Mouse (Mus musculus): ENCODE data around the gene Npsr1. TPM values are rescaled to one million over a fixed set of nuclear protein-coding genes. Genes with fewer than 3 reads are reported as not detected.

Gene Npsr1
- polyA plus RNA-seq, 1 experiment from 2014 or later, result not detected

DNA sequence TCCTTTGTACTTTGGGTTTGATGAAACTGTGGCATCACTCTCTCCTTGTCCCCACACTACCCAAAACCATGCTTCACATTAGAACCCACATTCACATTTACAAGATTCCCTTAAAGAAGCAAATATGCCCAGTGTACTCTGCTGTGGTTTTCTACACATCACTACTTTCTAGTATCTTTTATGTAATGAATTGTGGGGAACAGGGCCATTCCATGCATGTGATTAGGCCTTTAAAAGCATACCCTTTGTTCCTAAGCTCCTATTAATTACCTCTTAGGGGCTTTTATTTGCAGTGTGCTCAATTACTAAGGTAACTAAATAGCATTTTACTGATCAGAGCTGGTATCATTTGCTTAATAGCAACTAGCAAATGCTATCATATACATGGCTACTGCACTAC, 149.8 kb downstream of the Npsr1 start:
- no peak overlapping the region for H3K4me2 ChIP-seq
- H3K27ac ChIP-seq (replicated peaks), result no peak overlapping the region
- no peaks in the 10 kb centered on the region for H3K4me1 ChIP-seq
- H3K9me3 ChIP-seq, result no peaks in the 10 kb centered on the region
- H3K4me3 ChIP-seq, result no peak overlapping the region
- H3K9ac ChIP-seq, result no peak overlapping the region
- H3K27me3 ChIP-seq (replicated peaks), result no peaks in the 10 kb centered on the region
- H3K36me3 ChIP-seq, result no peaks in the 10 kb centered on the region
- no peak for ATAC-seq (ENCODE audit: extremely low read depth, insufficient number of reproducible peaks, low FRiP score, low TSS enrichment)

- ATAC-seq (ENCODE audit: extremely low read depth, insufficient number of reproducible peaks, low FRiP score, low TSS enrichment), result no peak
- peaks cover 6% of the 10 kb centered on the region; the same call in 1 of the 2 replicates for H3K4me1 ChIP-seq
- 20% methylated on average over 8 of the region's 8 CpGs for WGBS
- H3K9ac ChIP-seq, result no peak overlapping the region
- H3K9me3 ChIP-seq, result no peaks in the 10 kb centered on the region
- H3K36me3 ChIP-seq, result no peaks in the 10 kb centered on the region
- H3K27me3 ChIP-seq (replicated peaks), result no peaks in the 10 kb centered on the region
- H3K4me3 ChIP-seq, result peak overlapping the region; percentile 12; the same call in 1 of the 2 replicates
- H3K4me2 ChIP-seq, result peak overlapping the region; percentile 31; the same call in 1 of the 2 replicates
- H3K27ac ChIP-seq (replicated peaks), result no peak overlapping the region
Observed at GRCm38 (mm10) chr9:24254236-24254635, 156.4 kb downstream of the Npsr1 start.

- Histone ChIP-seq H3K36me3 (no peaks in the 10 kb centered on the region), H3K9me3 (no peaks in the 10 kb centered on the region; the same call in 1 of the 2 replicates), H3K27ac (replicated peaks) (no peak overlapping the region), H3K9ac (no peak overlapping the region), H3K27me3 (replicated peaks) (no peaks in the 10 kb centered on the region), H3K4me1 (peaks cover 8% of the 10 kb centered on the region; the same call in 1 of the 2 replicates), H3K4me2 (no peak overlapping the region), H3K4me3 (no peak overlapping the region)
- 75% methylated on average over 2 of the region's 2 CpGs for WGBS
- peak; percentile 68; the same call in 1 of the 2 replicates for ATAC-seq (ENCODE audit: extremely low read depth, insufficient number of reproducible peaks, low FRiP score, low TSS enrichment)
Observed at GRCm38 (mm10) chr9:24280498-24281287, 182.9 kb downstream of the Npsr1 start.

DNA sequence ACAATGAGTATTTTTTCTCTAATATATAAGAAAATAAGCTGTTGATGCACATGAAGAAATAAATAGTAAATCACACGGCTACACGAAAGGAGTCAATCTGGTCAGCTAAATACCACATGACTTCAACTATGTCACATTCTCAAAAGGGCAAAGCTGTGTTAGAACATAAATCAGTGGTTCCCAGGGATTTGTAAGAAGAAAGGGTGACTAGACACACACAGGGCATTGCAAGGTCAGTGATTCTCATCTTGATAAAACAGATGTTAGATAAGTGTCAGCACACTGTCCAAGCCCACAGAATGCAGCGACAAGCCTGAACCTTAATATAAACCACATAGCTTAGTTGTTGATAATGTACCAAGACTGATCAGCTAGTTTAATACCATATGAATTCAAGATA, 184.8 kb downstream of the Npsr1 start:
- Histone ChIP-seq H3K9me3 (no peaks in the 10 kb centered on the region), H3K9ac (no peak overlapping the region), H3K27ac (replicated peaks) (no peak overlapping the region), H3K27me3 (replicated peaks) (no peaks in the 10 kb centered on the region), H3K4me3 (no peak overlapping the region), H3K36me3 (no peaks in the 10 kb centered on the region), H3K4me2 (no peak overlapping the region), H3K4me1 (peaks cover 8% of the 10 kb centered on the region; the same call in 1 of the 2 replicates)
- ATAC-seq (ENCODE audit: extremely low read depth, insufficient number of reproducible peaks, low FRiP score, low TSS enrichment), result no peak
- WGBS, result 61% methylated on average over 3 of the region's 3 CpGs

DNA sequence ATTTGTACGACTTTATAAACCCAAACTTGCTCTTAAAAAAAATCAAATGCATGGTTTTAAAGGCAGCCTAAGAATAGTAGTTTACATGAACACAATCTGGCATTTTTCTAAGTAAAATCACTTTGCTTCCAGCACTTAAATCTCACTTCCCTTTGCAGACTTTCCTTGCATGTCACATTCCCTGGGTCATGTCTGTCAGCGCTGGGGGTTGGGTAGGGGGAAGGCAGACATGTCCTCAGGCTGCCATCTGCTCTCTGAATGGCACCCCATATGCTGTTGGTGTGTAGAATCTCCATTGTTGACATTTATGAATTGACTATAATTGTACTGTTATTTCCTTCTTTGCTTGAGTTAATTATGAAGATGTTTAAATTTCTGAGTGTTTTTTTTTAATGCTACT, 185.3 kb downstream of the Npsr1 start:
- no peaks in the 10 kb centered on the region for H3K36me3 ChIP-seq
- no peaks in the 10 kb centered on the region for H3K9me3 ChIP-seq
- H3K4me3 ChIP-seq, result no peak overlapping the region
- H3K4me2 ChIP-seq, result no peak overlapping the region
- H3K27me3 ChIP-seq (replicated peaks), result no peaks in the 10 kb centered on the region
- no peak for ATAC-seq (ENCODE audit: extremely low read depth, insufficient number of reproducible peaks, low FRiP score, low TSS enrichment)
- H3K27ac ChIP-seq (replicated peaks), result no peak overlapping the region
- no peak overlapping the region for H3K9ac ChIP-seq
- WGBS, result 51% methylated on average over 2 of the region's 2 CpGs
- H3K4me1 ChIP-seq, result peaks cover 8% of the 10 kb centered on the region; the same call in 1 of the 2 replicates

DNA sequence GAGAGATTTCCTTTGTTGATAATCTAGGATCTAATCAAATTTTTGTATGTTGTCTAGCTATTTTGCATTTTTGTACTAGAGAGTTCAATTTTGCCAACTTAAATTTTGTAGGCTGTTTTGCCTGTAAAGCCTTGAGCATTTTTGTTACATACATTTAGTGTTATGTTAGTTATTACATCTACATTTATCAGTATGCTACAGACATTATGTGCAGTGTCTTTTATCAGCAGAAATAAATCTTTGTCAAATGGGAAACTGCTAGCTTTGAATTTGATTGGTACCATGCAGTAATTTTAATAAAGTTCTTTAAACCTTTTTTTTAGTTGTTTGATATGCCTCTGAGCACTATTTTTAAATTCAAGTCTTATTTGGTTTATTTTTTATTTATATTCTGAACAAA, 185.7 kb downstream of the Npsr1 start:
- Histone ChIP-seq H3K9ac (no peak overlapping the region), H3K27me3 (replicated peaks) (no peaks in the 10 kb centered on the region), H3K9me3 (no peaks in the 10 kb centered on the region), H3K36me3 (no peaks in the 10 kb centered on the region), H3K4me2 (no peak overlapping the region), H3K4me1 (peaks cover 8% of the 10 kb centered on the region; the same call in 1 of the 2 replicates), H3K4me3 (no peak overlapping the region), H3K27ac (replicated peaks) (no peak overlapping the region)
- ATAC-seq (ENCODE audit: extremely low read depth, insufficient number of reproducible peaks, low FRiP score, low TSS enrichment), result no peak

DNA sequence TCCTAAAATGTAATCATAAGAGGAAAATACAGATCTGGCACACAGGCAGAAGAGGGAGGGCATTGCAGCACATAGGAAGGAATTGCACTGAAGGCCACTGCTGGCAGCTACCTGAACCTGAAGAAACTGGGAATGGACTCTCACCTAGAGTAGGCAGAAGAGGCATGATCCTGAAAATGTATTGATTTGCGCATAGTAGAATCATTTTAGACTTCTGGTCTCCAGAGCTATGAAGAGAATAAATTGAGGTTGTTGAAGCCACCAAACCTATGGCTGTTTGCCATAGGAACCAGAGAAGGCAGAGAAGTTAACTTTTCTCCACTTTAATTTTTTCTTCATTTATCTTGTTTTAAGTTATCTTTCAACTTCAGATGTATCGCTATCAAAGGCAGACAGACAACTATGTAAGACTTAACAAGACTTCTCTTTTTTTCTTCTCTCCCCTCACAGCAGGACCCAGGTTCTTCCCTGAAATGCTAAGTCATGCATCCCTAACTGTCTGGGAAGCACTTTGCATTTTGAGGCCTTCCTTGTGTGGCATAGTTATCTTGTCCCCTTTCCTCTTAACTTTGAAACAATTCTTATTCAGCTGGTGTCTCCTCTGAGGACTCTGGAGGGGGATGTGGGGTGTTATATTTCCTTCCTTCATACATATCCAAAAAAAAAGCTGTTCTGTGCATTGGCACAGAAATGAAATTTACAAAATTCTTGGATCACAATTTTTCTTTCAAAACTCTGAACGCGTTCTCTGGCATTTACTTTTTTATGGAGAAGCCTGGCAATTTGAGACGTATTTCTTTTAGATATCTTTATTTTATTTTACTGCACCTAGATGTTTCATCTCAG, 186.7 kb downstream of the Npsr1 start:
- Histone ChIP-seq H3K4me2 (no peak overlapping the region), H3K27me3 (replicated peaks) (no peaks in the 10 kb centered on the region), H3K9me3 (no peaks in the 10 kb centered on the region), H3K36me3 (no peaks in the 10 kb centered on the region), H3K9ac (no peak overlapping the region), H3K27ac (replicated peaks) (no peak overlapping the region), H3K4me3 (no peak overlapping the region), H3K4me1 (peaks cover 8% of the 10 kb centered on the region; the same call in 1 of the 2 replicates)
- no peak for ATAC-seq (ENCODE audit: extremely low read depth, insufficient number of reproducible peaks, low FRiP score, low TSS enrichment)
- WGBS, result 77% methylated on average over 5 of the region's 5 CpGs

- Histone ChIP-seq H3K9me3 (no peaks in the 10 kb centered on the region), H3K4me3 (no peak overlapping the region), H3K36me3 (no peaks in the 10 kb centered on the region), H3K4me2 (no peak overlapping the region), H3K27ac (replicated peaks) (no peak overlapping the region), H3K27me3 (replicated peaks) (no peaks in the 10 kb centered on the region), H3K9ac (no peak overlapping the region), H3K4me1 (peaks cover 8% of the 10 kb centered on the region; the same call in 1 of the 2 replicates)
- 82% methylated on average over 5 of the region's 5 CpGs for WGBS
- no peak for ATAC-seq (ENCODE audit: extremely low read depth, insufficient number of reproducible peaks, low FRiP score, low TSS enrichment)
Observed at GRCm38 (mm10) chr9:24285419-24285818, 187.6 kb downstream of the Npsr1 start.

DNA sequence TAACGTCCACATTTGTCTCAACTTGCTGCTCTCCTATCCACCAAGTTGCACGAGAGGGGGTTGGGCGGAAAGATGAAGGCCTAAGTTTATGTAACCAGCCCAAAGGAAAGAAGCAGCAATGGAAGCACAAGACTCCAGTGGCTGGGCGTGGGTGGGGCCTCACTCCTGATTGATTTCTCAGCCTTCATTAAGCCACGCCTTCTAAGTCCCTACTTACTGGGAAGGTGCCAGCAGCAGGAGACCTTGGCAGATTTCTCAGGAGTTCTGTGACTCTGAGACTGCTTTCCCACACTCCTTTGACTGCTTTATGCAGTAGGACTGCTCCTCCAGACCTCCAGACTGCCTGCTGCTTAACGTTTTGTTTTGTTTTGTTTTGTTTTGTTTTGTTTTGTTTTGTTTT, 193.6 kb downstream of the Npsr1 start:
- no peak for ATAC-seq (ENCODE audit: extremely low read depth, insufficient number of reproducible peaks, low FRiP score, low TSS enrichment)
- 0 out of 2 replicates have a peak overlapping the region, but pooled peaks have one; percentile 12 for H3K27ac ChIP-seq (replicated peaks)
- no peaks in the 10 kb centered on the region for H3K27me3 ChIP-seq (replicated peaks)
- H3K4me1 ChIP-seq, result peaks cover 9% of the 10 kb centered on the region
- 0 out of 2 replicates have a peak overlapping the region, but pooled peaks have one; percentile 5 for H3K4me2 ChIP-seq
- H3K36me3 ChIP-seq, result no peaks in the 10 kb centered on the region
- no peak overlapping the region for H3K9ac ChIP-seq
- no peak overlapping the region for H3K4me3 ChIP-seq
- no peaks in the 10 kb centered on the region for H3K9me3 ChIP-seq
- WGBS, result 36% methylated on average over 6 of the region's 6 CpGs

DNA sequence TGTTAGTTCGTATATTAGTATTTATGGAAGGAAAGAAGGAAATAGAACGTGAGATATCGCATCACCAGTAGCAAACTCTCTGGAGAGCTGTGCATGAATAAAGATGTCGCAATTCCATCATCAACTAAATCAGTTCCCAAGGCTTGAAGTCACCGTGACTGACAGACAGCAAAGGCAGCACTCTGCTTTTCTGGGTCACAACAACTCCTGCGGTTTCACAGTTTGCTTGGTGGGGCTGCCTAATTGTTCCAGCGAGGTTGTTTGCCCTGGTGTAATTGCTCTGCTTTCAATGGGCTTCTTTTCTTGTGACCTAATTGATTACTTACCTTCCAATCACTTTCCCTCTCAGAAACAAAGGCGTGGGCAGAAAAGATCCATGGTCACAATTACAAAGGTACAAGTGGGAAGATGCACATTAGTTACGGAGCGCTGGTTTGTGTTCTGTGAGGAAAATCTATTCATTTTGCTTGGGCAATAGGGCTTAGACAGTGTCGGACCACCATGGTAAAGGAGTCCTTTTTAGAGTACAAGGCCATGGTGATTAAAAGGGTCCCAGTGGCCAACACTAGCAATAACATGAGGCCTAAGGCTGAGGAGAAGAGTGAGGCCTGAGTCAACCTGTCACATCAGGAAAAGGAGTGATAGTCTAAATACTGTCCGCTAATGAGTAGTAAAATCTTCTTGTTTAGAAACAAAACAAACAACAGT, 195.6 kb downstream of the Npsr1 start:
- Histone ChIP-seq H3K9me3 (no peaks in the 10 kb centered on the region), H3K36me3 (no peaks in the 10 kb centered on the region), H3K4me3 (no peak overlapping the region), H3K4me2 (no peak overlapping the region), H3K27ac (replicated peaks) (no peak overlapping the region), H3K27me3 (replicated peaks) (no peaks in the 10 kb centered on the region), H3K9ac (no peak overlapping the region), H3K4me1 (peaks cover 9% of the 10 kb centered on the region)
- no peak for ATAC-seq (ENCODE audit: extremely low read depth, insufficient number of reproducible peaks, low FRiP score, low TSS enrichment)
- WGBS, result 71% methylated on average over 12 of the region's 12 CpGs

- H3K27me3 ChIP-seq (replicated peaks), result no peaks in the 10 kb centered on the region
- no peak overlapping the region for H3K9ac ChIP-seq
- H3K27ac ChIP-seq (replicated peaks), result no peak overlapping the region
- H3K36me3 ChIP-seq, result no peaks in the 10 kb centered on the region
- no peak overlapping the region for H3K4me3 ChIP-seq
- H3K9me3 ChIP-seq, result no peaks in the 10 kb centered on the region
- no peaks in the 10 kb centered on the region for H3K4me1 ChIP-seq
- no peak for ATAC-seq (ENCODE audit: extremely low read depth, insufficient number of reproducible peaks, low FRiP score, low TSS enrichment)
- H3K4me2 ChIP-seq, result no peak overlapping the region
- 85% methylated on average over 6 of the region's 6 CpGs for WGBS
Observed at GRCm38 (mm10) chr9:24302906-24303305, 205.1 kb downstream of the Npsr1 start.
